Mouse (Mus musculus) ovary, adult 18-20 months (tissue): ENCODE data around the gene Ehd4.
A peak's percentile ranks its signal among the peaks of the same experiment; 100 is the strongest.

Experiments
- DNase-seq: peaks from one replicate; pipeline ENCODE4 v3.0.0; 2022; ENCODE audit warnings: low spot score, mixed read lengths

Ehd4 gene

GRCm38 (mm10) chr2:120108077-120108476, 46.3 kb downstream of the Ehd4 start:
- DNase-seq: no peak

- no peak for DNase-seq
These were observed 47.0 kb downstream of the Ehd4 start for GRCm38 (mm10) chr2:120107446-120107845.

DNA sequence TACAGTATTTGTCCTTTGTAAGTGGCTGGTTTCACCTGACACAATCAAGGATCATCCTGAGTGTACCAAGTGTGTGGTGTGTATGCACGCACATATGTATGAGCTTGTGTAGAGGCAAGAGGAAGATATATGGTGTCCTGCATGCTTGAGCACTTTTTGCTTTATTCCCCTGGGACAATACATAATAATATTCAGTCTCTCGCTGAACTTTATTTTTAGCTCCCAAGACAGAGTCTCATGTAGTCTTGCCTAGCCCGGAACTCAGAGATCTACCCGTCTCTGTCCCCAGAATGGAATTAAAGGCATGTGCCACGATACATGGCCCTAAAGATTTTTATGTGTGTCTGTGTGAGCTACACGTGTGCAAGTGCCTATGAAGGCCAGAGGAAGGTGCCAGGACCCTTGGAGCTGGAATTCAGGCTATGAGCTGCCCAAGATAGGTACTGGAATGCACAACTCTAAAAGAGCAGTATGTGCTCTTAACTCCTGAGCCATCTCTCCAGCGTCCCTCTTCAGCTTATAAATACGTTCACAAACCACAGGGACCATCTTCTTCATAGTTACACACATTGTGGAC, 47.9 kb downstream of the Ehd4 start:
- no peak for DNase-seq

GRCm38 (mm10) chr2:120105861-120106260, 48.5 kb downstream of the Ehd4 start:
- no peak for DNase-seq

- DNase-seq: no peak
These were observed 51.5 kb downstream of the Ehd4 start for GRCm38 (mm10) chr2:120102881-120103280.

DNA sequence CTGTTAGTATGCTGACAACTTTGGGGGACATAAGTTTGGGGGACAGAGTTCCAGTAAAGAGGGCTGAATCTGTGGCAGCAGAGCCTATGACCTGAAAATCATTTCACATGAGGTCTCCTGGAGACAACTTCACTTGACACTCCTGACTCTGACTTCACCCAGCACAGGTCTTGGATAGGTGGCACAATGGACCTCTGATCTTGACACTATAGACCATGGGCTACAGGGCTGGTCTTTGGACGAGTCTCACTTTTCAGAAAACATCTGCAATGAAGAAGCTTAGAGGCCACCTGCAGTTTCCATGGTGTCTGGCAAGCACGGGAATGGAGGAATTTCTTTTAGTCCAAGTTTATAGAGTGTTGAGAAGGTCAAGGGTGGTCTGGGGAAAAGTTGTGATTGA, 52.0 kb downstream of the Ehd4 start:
- DNase-seq: no peak

GRCm38 (mm10) chr2:120101961-120102360, 52.4 kb downstream of the Ehd4 start:
- DNase-seq: no peak

DNA sequence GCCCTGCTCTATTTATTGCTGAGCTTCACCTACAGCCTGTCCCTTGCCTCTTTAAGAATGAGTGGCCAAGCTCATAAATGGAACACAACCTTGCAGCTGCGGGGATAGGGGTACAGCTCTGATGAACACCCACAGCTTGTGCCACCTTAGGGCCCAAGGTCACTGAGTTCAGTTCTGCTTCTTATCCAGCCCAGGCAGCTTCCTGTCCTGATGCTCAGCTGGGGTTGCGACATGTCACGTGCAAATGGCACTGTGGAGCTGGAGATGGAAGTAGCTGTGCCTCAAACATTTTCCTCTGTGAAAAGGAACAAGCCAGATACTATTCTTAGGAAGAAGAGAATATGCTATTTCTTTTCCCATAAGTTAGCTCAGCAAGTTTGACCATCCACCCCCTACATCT, 54.5 kb downstream of the Ehd4 start:
- no peak for DNase-seq

GRCm38 (mm10) chr2:120099263-120099662, 55.1 kb downstream of the Ehd4 start:
- no peak for DNase-seq

DNA sequence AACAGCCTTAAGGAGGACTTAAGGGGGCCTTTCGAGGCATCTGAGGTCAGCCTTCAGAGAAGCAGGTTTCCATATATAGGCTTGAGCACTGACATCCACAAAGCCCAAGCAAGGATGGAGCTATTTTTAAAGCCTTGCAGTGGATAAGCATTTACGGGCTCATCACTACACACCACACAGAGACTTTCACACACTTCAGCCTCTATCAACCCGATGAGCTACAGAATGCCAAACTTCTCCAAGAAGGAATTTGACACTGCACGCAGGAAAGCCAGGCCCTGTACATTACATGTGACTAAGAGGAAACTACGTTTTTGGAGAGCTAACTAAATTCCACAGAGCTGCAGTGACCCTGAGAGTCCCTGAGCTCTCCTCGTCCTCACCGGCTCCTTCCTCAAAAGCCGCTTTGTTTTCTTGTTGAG, 55.6 kb downstream of the Ehd4 start:
- no peak for DNase-seq

DNA sequence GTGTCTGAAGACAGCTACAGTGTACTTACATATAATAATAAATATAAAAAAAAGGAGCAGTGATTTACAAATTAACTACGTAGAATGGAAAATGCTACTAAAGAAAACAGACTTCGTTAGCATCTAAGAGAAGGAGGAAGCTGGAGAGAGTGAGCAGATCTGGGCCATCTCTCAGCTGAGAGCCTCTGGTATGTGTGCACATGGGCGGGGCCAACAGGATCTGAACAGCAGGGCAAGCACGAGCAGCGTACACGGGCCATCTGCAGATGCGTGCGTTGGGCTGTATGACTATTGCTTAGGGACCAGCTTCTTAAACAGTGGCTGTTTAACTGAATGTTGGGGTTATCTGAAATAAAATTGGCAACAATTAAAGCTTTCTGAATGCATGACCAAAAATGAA, 56.5 kb downstream of the Ehd4 start:
- DNase-seq: no peak

- DNase-seq: no peak
These were observed 57.7 kb downstream of the Ehd4 start for GRCm38 (mm10) chr2:120096711-120097110.

- no peak for DNase-seq
These were observed 58.2 kb downstream of the Ehd4 start for GRCm38 (mm10) chr2:120096191-120096590.

- DNase-seq: no peak
These were observed 59.2 kb downstream of the Ehd4 start for GRCm38 (mm10) chr2:120095171-120095570.

DNA sequence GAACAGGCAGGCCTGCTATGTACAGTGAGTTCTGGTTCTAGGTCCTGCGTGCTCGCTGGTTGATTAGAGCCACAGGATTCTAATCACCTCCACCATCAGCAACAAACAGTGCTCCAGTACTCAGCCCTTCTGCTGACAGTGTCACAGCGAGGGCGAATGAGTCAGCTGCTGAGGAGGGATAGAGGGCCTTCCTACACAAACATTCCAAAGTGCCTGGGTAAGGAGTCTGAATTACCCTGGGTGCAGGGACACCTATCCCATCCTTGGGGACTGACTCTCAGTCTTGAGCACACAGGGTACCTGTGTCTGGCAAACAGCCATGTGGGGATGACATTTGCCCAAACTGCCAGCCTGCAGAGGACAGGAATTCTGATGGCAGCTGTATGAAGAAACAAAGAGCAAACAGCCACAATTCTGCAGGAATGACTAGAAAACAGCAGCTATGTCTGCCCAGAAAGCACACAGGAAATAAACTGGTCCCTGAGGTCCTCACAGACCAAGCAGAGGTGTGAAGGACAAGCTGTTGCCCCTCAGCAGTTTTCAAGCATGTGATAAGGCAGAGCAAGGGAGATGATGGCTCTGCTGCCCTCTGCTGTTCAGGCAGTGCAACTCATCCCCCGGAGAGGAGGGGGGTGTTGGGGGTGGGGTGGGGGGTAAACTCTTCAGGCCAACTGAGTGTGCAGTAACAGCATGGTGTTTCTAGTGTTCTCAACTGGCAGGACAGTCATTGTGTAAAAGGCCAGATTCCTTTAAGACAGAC, 60.6 kb downstream of the Ehd4 start:
- DNase-seq: peak; percentile 26

DNA sequence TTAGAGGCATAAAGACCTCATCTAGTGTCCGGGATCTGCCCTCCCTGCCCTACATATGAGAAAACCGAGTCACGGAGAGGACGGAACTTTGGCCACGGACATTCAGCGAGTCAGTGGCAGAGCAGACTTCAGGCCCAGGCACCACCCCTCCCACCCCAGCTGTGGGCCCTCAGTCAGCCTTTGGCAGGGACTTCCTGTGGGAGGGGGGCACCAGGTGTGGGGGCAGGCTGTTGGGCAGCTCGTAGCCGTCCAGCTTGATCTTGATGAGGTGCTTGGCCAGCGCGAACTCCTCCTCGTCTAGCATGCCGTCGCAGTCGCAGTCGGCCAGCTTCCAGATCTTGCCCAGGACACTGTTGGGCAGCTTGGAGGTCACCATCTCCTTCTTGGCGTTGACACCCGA, 63.4 kb downstream of the Ehd4 start:
- DNase-seq: no peak

DNA sequence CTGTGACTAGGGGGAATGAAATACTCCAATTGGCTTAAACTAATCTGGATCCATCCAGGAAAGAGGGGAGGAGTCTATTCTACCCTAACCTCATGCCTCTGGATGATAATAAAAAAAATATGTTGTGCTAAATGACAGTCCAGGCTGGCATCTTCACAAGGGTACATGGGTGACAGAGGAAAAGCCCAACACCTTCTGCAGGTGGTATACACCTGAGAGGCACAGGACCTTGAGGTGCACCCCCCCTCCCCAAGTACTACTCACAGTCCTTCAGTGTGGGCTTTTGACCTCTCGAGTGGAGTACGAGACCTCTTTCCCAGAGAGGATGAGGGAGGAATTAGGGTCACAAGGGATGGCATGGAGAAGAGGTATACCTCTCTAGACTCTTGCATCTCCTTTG, 66.5 kb downstream of the Ehd4 start:
- DNase-seq: no peak

DNA sequence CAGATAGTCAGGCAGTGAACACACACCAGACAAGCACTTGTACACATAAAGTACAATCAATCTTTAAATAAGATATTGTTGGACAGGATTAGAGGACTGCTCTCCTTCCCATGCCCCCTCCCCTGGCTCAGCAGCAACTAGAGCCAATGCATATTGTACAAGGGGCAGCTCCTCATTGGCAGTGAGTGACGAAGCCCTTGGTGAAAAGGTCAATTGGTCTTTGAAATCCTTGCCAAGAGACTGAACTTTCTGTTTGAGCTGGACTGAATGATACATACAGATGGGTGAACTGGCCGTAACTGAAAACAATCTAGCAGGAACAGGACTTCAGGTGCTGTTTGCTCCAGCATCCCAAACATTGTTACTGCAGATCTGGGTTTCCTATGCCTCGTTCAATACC, 67.0 kb downstream of the Ehd4 start:
- no peak for DNase-seq

GRCm38 (mm10) chr2:120086038-120086437, 68.4 kb downstream of the Ehd4 start:
- no peak for DNase-seq

DNA sequence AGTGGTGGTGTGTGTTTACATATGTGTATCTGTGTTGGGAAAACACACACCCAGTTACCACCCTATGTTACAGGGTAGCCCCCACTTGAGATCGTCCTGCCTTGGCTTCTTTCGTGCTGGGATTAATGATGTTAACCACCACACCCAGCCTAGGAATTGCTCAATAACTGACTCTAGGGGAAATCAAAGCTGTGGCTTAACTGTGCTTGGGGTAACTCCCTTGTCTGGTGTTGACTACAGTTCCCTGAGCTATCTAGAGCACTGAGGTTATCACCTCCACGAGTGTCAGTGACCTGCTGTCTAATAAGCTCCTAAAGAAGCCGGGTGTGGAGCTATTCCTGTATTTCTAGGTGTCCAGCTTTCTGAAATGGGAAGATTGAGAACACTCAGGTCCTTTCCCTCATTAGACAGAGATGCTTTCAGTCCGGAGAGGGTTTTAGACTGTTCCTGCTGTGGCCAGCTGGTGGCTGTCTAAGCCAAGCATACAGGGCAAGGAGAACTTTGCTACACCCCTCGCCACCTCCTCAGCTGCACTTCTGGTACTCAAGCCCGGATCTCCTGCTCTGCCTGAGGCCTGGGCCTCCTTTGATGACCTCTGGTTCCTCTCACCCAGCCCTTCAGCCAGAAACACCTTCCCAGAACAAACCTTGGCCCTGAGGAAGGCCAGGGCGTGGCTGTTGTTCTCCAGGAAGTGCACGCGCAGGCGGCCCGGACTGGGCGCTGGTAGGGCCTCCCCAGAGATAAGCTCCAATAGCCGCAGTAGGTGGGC, 69.6 kb downstream of the Ehd4 start:
- DNase-seq: no peak

- no peak for DNase-seq
These were observed 72.0 kb downstream of the Ehd4 start for GRCm38 (mm10) chr2:120082416-120082815.

- peak; percentile 34 for DNase-seq
These were observed 78.2 kb downstream of the Ehd4 start for GRCm38 (mm10) chr2:120076076-120076705.

- DNase-seq: no peak
These were observed 80.3 kb downstream of the Ehd4 start for GRCm38 (mm10) chr2:120074096-120074495.
